Mouse (Mus musculus): ENCODE measurements around the gene Olfr984. TPM values are rescaled to one million over a fixed set of nuclear protein-coding genes. Genes with fewer than 3 reads are reported as not detected.
A peak's percentile ranks its signal among the peaks of the same experiment; 100 is the strongest.

Olfr984 gene
- polyA plus RNA-seq (2011; ENCODE audit: insufficient read depth, insufficient read length, low replicate concordance, missing spikeins) = not detected in 2 replicates

- no peak for TF ChIP-seq POLR2A (IDR thresholded peaks at IDR 0.05; ENCODE audit: borderline replicate concordance, control insufficient read depth, low read depth, low read length)
- TF ChIP-seq CTCF (IDR thresholded peaks at IDR 0.05; ENCODE audit: control insufficient read depth, insufficient read depth, low read length) = no peak
- 83% methylated on average over 2 of the region's 2 CpGs for WGBS
- H3K4me3 ChIP-seq (replicated peaks; ENCODE audit: control insufficient read depth, low read depth, low read length) = no peak within 1 kb of the TSS
- peaks cover 2% of the 10 kb centered on the region; the same call in 1 of the 2 replicates for H3K4me1 ChIP-seq (ENCODE audit: control insufficient read depth, insufficient read depth, low read length)
- H3K27ac ChIP-seq (ENCODE audit: control insufficient read depth, insufficient read depth, low read depth, low read length, poor library complexity) = no peak within 1 kb of the TSS
These were observed at the start of gene Olfr984 for GRCm38 (mm10) chr9:40114106-40114505. TSS of gene Olfr984 (minus strand) at chr9:40114206.

DNA sequence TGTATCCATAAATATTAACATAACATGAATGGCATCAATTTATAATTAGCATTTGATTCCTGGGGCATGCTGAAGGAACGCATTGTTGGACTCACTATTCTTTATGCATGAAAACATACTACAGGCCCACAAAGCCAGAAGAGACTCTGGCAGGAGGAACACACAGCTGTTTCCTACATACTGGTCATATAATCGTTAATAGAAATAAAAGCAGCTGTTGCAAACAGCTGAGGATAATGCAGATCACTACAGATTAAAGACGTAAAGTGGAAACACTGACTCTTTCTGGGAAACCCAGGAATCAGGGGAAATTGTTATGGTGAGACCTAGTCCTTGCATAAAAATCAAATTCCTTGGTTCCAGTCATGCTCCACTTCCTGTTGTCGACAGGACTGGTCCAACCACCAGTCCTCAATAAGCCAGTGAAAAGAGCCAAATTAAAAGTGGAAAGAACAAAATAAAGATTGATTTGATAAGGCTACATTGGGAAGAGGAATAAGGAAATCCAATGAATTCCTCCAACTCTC, 41.2 kb upstream of the Olfr984 start:
- no peak overlapping the region for H3K4me3 ChIP-seq (replicated peaks; ENCODE audit: control insufficient read depth, low read depth, low read length)
- no peak overlapping the region for H3K27ac ChIP-seq (ENCODE audit: control insufficient read depth, insufficient read depth, low read depth, low read length, poor library complexity)
- 65% methylated on average over 4 of the region's 4 CpGs for WGBS
- TF ChIP-seq POLR2A (IDR thresholded peaks at IDR 0.05; ENCODE audit: borderline replicate concordance, control insufficient read depth, low read depth, low read length) (no peak), CTCF (IDR thresholded peaks at IDR 0.05; ENCODE audit: control insufficient read depth, insufficient read depth, low read length) (no peak)
- no peaks in the 10 kb centered on the region for H3K4me1 ChIP-seq (ENCODE audit: control insufficient read depth, insufficient read depth, low read length)

DNA sequence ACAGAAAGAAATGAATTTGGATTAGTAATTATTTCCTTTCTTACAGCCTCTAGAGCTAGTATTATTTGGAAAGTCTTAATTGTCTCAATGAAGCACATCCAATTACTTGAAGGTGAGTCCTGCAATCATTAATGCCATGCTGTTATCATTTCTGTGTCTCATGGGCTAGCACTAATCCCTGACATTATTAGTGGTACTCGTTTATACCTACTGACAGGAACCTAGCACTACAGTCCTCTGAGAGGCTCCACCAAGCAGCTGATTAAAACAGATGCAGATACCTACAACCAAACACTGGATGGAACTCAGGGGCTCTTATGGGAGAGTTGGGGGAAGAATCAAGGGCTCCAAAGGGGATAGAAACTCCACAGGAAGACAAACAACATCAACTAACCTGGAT, 27.5 kb upstream of the Olfr984 start:
- TF ChIP-seq POLR2A (IDR thresholded peaks at IDR 0.05; ENCODE audit: borderline replicate concordance, control insufficient read depth, low read depth, low read length) (no peak), CTCF (IDR thresholded peaks at IDR 0.05; ENCODE audit: control insufficient read depth, insufficient read depth, low read length) (no peak)
- H3K4me1 ChIP-seq (ENCODE audit: control insufficient read depth, insufficient read depth, low read length) = no peaks in the 10 kb centered on the region
- no peak overlapping the region for H3K27ac ChIP-seq (ENCODE audit: control insufficient read depth, insufficient read depth, low read depth, low read length, poor library complexity)
- no peak overlapping the region for H3K4me3 ChIP-seq (replicated peaks; ENCODE audit: control insufficient read depth, low read depth, low read length)
- WGBS = 46% methylated on average over 1 of the region's 1 CpGs

- no peak overlapping the region for H3K27ac ChIP-seq (ENCODE audit: control insufficient read depth, insufficient read depth, low read depth, low read length, poor library complexity)
- no peak overlapping the region for H3K4me3 ChIP-seq (replicated peaks; ENCODE audit: control insufficient read depth, low read depth, low read length)
- H3K4me1 ChIP-seq (ENCODE audit: control insufficient read depth, insufficient read depth, low read length) = no peaks in the 10 kb centered on the region
- no peak for TF ChIP-seq POLR2A (IDR thresholded peaks at IDR 0.05; ENCODE audit: borderline replicate concordance, control insufficient read depth, low read depth, low read length)
- TF ChIP-seq CTCF (IDR thresholded peaks at IDR 0.05; ENCODE audit: control insufficient read depth, insufficient read depth, low read length) = no peak
- whole genome bisulfite sequencing = 67% methylated on average over 4 of the region's 4 CpGs
These were observed 25.5 kb upstream of the Olfr984 start for GRCm38 (mm10) chr9:40139484-40139883.

GRCm38 (mm10) chr9:40136987-40137688, 23.1 kb upstream of the Olfr984 start:
- Histone ChIP-seq H3K27ac (ENCODE audit: control insufficient read depth, insufficient read depth, low read depth, low read length, poor library complexity) (no peak overlapping the region), H3K4me3 (replicated peaks; ENCODE audit: control insufficient read depth, low read depth, low read length) (no peak overlapping the region), H3K4me1 (ENCODE audit: control insufficient read depth, insufficient read depth, low read length) (no peaks in the 10 kb centered on the region)
- 28% methylated on average over 6 of the region's 6 CpGs for WGBS
- TF ChIP-seq POLR2A (IDR thresholded peaks at IDR 0.05; ENCODE audit: borderline replicate concordance, control insufficient read depth, low read depth, low read length) (no peak), CTCF (IDR thresholded peaks at IDR 0.05; ENCODE audit: control insufficient read depth, insufficient read depth, low read length) (no peak)

GRCm38 (mm10) chr9:40130556-40130955, 16.6 kb upstream of the Olfr984 start:
- TF ChIP-seq POLR2A (IDR thresholded peaks at IDR 0.05; ENCODE audit: borderline replicate concordance, control insufficient read depth, low read depth, low read length) = no peak
- no peak for TF ChIP-seq CTCF (IDR thresholded peaks at IDR 0.05; ENCODE audit: control insufficient read depth, insufficient read depth, low read length)
- Histone ChIP-seq H3K4me1 (ENCODE audit: control insufficient read depth, insufficient read depth, low read length) (no peaks in the 10 kb centered on the region), H3K4me3 (replicated peaks; ENCODE audit: control insufficient read depth, low read depth, low read length) (no peak overlapping the region), H3K27ac (ENCODE audit: control insufficient read depth, insufficient read depth, low read depth, low read length, poor library complexity) (no peak overlapping the region)
- 74% methylated on average over 1 of the region's 1 CpGs for WGBS

GRCm38 (mm10) chr9:40130084-40130483, 16.1 kb upstream of the Olfr984 start, which contains the start of gene Olfr985:
TSS of gene Olfr985 (minus strand) at chr9:40130184.
- Histone ChIP-seq H3K4me3 (replicated peaks; ENCODE audit: control insufficient read depth, low read depth, low read length) (no peak within 1 kb of the TSS), H3K27ac (ENCODE audit: control insufficient read depth, insufficient read depth, low read depth, low read length, poor library complexity) (no peak within 1 kb of the TSS), H3K4me1 (ENCODE audit: control insufficient read depth, insufficient read depth, low read length) (no peaks in the 10 kb centered on the region)
- 85% methylated on average over 1 of the region's 1 CpGs for WGBS
- no peak for TF ChIP-seq POLR2A (IDR thresholded peaks at IDR 0.05; ENCODE audit: borderline replicate concordance, control insufficient read depth, low read depth, low read length)
- TF ChIP-seq CTCF (IDR thresholded peaks at IDR 0.05; ENCODE audit: control insufficient read depth, insufficient read depth, low read length) = no peak

DNA sequence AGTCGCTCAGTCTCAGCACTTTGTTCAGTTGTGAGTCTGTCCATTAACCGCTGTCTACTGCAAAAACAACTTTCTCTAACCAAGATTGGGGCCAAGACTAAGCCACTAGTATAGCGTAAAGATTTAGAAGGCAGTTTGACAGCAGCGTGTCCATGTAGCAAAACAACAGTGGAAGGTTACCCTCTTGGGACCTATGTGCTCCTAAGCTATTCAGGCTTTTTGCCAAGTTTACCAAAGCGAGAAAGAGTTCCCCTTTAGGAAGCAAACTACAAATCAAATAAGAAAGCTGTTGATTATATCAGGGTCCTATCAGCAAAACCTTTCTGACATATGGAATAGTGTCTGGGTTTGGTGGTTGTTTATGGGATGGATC, 3.3 kb upstream of the Olfr984 start:
- Histone ChIP-seq H3K27ac (ENCODE audit: control insufficient read depth, insufficient read depth, low read depth, low read length, poor library complexity) (peak overlapping the region; percentile 61; the same call in 1 of the 2 replicates), H3K4me3 (replicated peaks; ENCODE audit: control insufficient read depth, low read depth, low read length) (peak overlapping the region; percentile 21), H3K4me1 (ENCODE audit: control insufficient read depth, insufficient read depth, low read length) (peaks cover 2% of the 10 kb centered on the region; the same call in 1 of the 2 replicates)
- WGBS = 20% methylated on average over 5 of the region's 5 CpGs
- no peak for TF ChIP-seq CTCF (IDR thresholded peaks at IDR 0.05; ENCODE audit: control insufficient read depth, insufficient read depth, low read length)
- TF ChIP-seq POLR2A (IDR thresholded peaks at IDR 0.05; ENCODE audit: borderline replicate concordance, control insufficient read depth, low read depth, low read length) = no peak

Data from bone marrow, adult 2 months (tissue).